Mouse (Mus musculus): ENCODE data around the gene Mybpc2.

The Mybpc2 gene

DNA sequence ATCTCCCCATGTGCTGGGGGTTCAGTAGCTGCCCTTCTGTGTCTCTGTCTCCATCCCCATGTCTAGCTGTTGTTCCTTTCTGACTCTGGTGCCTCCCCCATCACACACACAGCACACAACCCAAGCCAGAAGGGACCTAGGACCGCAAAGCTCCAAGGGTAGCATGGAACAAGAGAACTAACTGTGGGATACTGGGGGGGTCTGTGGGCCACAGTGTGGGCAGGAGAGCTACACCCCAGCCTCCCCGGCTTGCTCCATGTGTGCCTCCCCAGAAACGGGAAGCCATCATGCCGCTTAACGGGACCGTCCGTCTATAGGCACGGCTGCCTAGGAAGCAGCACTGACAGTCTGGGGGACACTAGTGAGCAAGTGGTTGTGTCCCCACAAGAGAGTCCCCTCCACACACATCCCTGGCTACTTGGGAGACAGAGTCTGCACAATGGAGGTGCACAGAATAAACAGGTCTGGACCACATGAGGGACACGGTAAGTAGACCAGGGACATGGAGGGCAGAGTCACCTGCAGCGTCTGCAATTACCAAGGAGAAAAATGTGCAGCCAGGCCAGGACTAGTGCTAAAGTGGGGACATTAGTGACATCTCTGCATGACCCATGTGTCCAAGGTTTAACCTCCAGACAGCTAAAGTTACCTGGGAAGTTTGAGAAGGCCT lies 60.8 kb downstream of the Mybpc2 start:
- no peak for DNase-seq (ENCODE audit: low spot score in 2 of 2)

DNA sequence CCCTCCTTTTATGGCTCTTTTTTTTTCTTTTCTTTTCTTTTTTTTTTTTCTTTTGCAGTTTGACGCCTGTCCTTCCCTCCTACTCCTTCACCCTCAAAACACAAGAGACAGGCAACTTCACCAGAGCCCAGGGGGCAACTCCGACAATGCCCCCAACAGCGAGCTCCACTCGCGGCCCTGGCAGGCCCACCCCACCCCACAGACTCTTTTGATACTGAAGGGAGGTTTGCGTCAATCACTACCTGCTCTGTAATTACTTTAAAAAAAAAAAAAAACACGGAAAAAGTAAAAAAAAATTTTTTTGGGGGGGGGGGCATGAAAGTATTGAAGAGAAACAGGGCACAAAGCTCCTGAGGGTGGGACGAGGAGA lies 61.4 kb downstream of the Mybpc2 start:
- no peak for DNase-seq (ENCODE audit: low spot score in 2 of 2)

DNA sequence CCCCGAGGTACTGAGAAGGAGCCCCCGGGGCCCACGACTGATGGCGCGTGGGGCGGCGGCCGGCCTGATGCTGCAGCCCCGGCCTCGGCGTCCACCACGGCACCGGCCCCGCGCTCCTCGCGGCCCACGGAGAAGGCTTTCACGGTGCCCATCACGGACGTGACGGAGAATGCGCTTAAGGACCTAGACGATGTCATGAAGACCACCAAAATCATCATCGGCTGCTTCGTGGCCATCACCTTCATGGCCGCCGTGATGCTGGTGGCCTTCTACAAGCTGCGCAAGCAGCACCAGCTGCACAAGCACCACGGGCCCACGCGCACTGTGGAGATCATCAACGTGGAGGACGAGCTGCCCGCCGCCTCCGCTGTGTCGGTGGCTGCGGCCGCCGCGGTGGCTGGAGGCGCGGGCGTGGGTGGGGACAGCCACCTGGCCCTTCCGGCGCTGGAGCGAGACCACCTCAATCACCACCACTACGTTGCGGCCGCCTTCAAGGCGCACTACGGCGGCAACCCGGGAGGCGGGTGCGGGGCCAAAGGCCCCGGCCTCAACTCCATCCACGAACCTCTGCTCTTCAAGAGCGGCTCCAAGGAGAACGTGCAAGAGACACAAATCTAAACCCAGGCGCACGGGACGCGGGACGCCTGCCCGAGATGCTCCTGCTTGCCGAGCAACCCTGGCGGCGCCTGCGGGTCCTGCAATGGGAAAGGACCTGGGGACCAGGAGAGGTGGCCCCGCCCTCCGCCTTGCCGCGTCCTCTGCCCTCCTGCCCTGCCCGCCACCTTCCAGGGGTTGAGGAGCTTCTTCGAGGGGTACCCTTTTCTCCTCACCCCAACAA lies 62.0 kb downstream of the Mybpc2 start:
- DNase-seq (ENCODE audit: low spot score in 2 of 2), result no peak

DNA sequence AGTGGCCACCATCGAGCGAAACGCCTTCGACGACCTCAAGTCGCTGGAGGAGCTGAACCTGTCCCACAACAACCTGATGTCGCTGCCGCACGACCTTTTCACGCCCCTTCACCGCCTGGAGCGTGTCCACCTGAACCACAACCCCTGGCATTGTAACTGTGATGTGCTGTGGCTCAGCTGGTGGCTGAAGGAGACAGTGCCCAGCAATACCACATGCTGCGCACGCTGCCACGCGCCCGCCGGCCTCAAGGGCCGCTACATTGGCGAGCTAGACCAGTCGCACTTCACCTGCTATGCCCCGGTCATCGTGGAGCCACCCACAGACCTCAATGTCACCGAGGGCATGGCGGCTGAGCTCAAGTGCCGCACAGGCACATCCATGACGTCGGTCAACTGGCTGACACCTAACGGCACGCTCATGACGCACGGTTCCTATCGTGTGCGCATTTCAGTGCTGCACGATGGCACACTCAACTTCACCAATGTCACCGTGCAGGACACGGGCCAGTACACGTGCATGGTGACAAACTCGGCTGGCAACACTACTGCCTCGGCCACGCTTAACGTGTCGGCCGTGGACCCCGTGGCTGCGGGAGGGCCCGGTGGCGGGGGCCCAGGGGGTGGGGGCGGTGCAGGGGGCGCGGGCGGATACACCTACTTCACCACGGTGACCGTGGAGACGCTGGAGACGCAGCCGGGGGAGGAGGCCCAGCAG lies 62.8 kb downstream of the Mybpc2 start:
- no peak for DNase-seq (ENCODE audit: low spot score in 2 of 2)

DNA sequence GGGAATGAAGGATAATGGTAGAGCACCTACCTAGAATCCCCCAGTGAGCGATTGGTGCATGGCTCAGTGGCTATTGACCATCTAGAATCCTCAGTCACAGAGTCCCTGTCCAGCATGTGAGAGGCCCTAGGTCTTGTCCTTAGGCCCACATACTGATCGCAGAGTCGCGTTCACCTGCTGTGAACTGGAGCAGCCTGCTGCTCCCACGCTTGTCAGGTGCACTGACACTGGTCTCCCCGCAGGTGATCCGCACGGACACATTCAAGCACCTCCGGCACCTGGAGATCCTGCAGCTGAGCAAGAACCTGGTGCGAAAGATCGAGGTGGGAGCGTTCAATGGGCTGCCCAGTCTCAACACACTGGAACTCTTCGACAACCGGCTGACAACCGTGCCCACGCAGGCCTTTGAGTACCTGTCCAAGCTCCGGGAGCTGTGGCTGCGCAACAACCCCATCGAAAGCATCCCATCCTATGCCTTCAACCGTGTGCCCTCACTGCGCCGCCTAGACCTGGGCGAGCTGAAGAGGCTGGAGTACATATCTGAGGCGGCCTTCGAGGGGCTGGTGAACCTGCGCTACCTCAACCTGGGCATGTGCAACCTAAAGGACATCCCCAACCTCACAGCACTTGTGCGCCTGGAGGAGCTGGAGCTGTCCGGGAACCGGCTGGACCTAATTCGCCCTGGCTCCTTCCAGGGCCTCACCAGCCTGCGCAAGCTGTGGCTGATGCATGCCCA lies 63.5 kb downstream of the Mybpc2 start:
- DNase-seq (ENCODE audit: low spot score in 2 of 2), result no peak

DNA sequence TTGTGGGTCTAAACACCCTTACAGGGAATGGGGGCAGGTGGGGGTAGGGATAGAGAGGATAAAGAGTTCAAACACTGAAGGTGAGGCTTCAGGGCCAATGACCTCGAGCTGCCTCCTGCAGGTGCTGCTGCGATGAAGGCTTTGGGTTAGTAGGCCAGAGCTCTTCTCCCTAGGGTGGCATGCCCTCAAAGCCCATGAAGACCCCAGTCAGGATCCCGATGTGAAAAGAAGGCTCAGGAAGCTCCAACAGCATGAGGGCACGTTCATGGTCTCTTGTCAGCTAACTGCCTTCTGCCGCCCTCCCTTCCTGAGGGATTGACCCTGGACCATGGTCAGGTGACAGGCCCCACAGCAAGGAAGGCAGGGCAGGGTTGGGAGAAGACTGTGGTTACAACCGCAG lies 64.4 kb downstream of the Mybpc2 start:
- DNase-seq (ENCODE audit: low spot score in 2 of 2), result no peak

DNA sequence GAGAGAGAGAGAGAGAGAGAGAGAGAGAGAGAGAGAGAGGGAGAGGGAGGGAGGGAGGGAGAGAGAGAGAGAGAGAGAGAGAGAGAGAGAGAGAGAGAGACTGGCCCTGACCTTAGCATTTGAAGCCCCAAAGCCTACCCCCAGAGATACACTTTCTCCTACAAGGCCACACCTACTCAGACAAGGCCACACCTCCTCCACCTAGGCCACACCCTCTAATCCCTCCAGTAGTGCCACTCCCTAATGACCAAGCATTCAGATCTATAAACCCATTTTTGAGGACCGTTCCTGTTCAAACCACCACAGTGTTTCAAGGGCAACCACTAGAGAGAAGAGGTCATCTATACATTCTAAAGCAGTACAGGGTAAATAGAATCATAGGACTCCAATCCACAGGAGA lies 68.2 kb downstream of the Mybpc2 start:
- no peak for DNase-seq (ENCODE audit: low spot score in 2 of 2)

DNA sequence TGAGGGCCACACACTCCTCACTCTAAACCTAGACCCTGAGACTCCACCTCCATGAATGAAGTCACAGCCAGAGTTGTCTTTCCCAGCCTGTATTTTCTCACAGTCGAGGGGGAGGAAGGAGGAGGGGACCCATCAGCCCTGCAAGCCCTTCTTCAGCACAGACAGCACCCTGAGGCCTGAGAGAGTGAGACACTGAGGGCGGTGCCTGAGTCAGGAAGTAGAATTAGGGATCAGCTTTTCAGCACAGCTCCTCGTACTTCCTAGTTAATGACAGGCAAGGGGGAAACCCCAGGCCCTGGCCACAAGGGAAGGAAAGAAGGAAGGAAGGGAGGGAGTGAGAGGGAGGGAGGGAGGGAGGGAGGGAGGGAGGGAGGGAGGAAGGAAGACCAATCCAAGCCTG lies 71.2 kb downstream of the Mybpc2 start:
- DNase-seq (ENCODE audit: low spot score in 2 of 2), result no peak
